12 mouse cellular contexts compared by ENCODE assay signal in genomic region chr8:117402911-117403704, GRCm38 (mm10).
DNase-seq lines count a peak whose midpoint lies in the region; ATAC-seq and TF ChIP-seq lines count a peak whose summit lies in the region.
"Had no signal": no experiment of that assay in that cellular context is flagged by ENCODE, and none has a peak within 500 bp of the region (broad histone marks: within the 10 kb centered on the region; RNA-seq: fewer than 3 reads in every experiment).

No protein-coding gene starts in this region.

- TF ChIP-seq CTCF in left cerebral cortex, adult 2 months (IDR thresholded peaks at IDR 0.05): no peak

- H3K9me3 ChIP-seq in intestine, embryonic 14.5 days (ENCODE audit: control insufficient read depth, low read length): no peaks in the 10 kb centered on the region
- no peaks in the 10 kb centered on the region for H3K9me3 ChIP-seq in neural tube, embryonic 13.5 days
- H3K9me3 ChIP-seq: liver, embryonic 12.5 days; megakaryocyte, embryonic 14.5 days had no signal

- WGBS in intestine, embryonic 14.5 days: 47% methylated on average over 9 of the region's 9 CpGs
- WGBS in neural tube, embryonic 13.5 days: 57% methylated on average over 9 of the region's 9 CpGs

- peaks cover 18% of the 10 kb centered on the region for H3K4me1 ChIP-seq in intestine, embryonic 14.5 days (replicated peaks; ENCODE audit: control insufficient read depth, insufficient read depth, low read length)
- H3K4me1 ChIP-seq in neural tube, embryonic 13.5 days (replicated peaks): peaks cover 72% of the 10 kb centered on the region

- peak; percentile 40 for DNase-seq in embryo, embryonic 10.5 days (ENCODE audit: low spot score)
- no peak for DNase-seq in embryo, embryonic 9.5 days (ENCODE audit: extremely low spot score)
- DNase-seq in left cerebral cortex, adult 2 months (ENCODE audit: extremely low spot score in 1 of 2, low spot score in 2 of 2): no peak
- no peak for DNase-seq in left cerebral cortex, postnatal 4 days
- DNase-seq in intestine, embryonic 14.5 days (ENCODE audit: low spot score): no peak
- no peak for DNase-seq in cerebellum, adult 9-11 months
- DNase-seq in left cerebral cortex, adult 9 months (ENCODE audit: low spot score in 2 of 2): no peak
- DNase-seq: adrenal gland, postnatal 36 days; kidney, postnatal 36 days had no signal

- no peaks in the 10 kb centered on the region for H3K27me3 ChIP-seq in intestine, embryonic 14.5 days (replicated peaks; ENCODE audit: control insufficient read depth, insufficient read depth, low read length)
- no peaks in the 10 kb centered on the region for H3K27me3 ChIP-seq in neural tube, embryonic 13.5 days
- H3K27me3 ChIP-seq: liver, embryonic 12.5 days; megakaryocyte, embryonic 14.5 days had no signal

- no peak for ATAC-seq in intestine, embryonic 14.5 days (replicated peaks; ENCODE audit: low FRiP score, low TSS enrichment, low read depth)
- peak; percentile 60; the same call in 1 of the 2 replicates for ATAC-seq in neural tube, embryonic 13.5 days (ENCODE audit: low read depth)
- ATAC-seq: liver, embryonic 12.5 days had no signal

- H3K27ac ChIP-seq in left cerebral cortex, adult 2 months: peak overlapping the region; percentile 36
- no peak overlapping the region for H3K27ac ChIP-seq in intestine, embryonic 14.5 days (ENCODE audit: low read depth)
- peak overlapping the region; percentile 69 for H3K27ac ChIP-seq in neural tube, embryonic 13.5 days (replicated peaks)
- H3K27ac ChIP-seq: liver, embryonic 12.5 days had no signal

- no peak overlapping the region for H3K9ac ChIP-seq in intestine, embryonic 14.5 days (ENCODE audit: low read length)
- no peak overlapping the region for H3K9ac ChIP-seq in neural tube, embryonic 13.5 days
- H3K9ac ChIP-seq: liver, embryonic 12.5 days had no signal

- H3K36me3 ChIP-seq in intestine, embryonic 14.5 days (ENCODE audit: control insufficient read depth, insufficient read depth, low read length): no peaks in the 10 kb centered on the region
- H3K36me3 ChIP-seq in neural tube, embryonic 13.5 days: no peaks in the 10 kb centered on the region

- peak overlapping the region; percentile 11; the same call in 1 of the 2 replicates for H3K4me2 ChIP-seq in intestine, embryonic 14.5 days (ENCODE audit: low read length)
- H3K4me2 ChIP-seq in neural tube, embryonic 13.5 days: peak overlapping the region; percentile 28
- H3K4me2 ChIP-seq: liver, embryonic 12.5 days had no signal

- intact Hi-C loops in left cerebral cortex, adult 2 months (cut with DNase I): no loop called here
- intact Hi-C loops in left cerebral cortex, postnatal 4 days (cut with DNase I): no loop called here

- H3K4me3 ChIP-seq in left cerebral cortex, adult 2 months: no peak overlapping the region
- no peak overlapping the region for H3K4me3 ChIP-seq in intestine, embryonic 14.5 days (ENCODE audit: low read depth, low read length)
- no peak overlapping the region for H3K4me3 ChIP-seq in neural tube, embryonic 13.5 days
- H3K4me3 ChIP-seq: liver, embryonic 12.5 days; megakaryocyte, embryonic 14.5 days had no signal
